In genomic region chr14:25466361-25466760, GRCm38 (mm10) we compare ENCODE assay signal across 9 mouse cellular contexts. TPM values are rescaled to one million over a fixed set of nuclear protein-coding genes. Genes with fewer than 3 reads are reported as not detected.
DNase-seq lines count a peak whose midpoint lies in the region; ATAC-seq and TF ChIP-seq lines count a peak whose summit lies in the region.
"Had no signal": no experiment of that assay in that cellular context is flagged by ENCODE, and none has a peak within 500 bp of the region (broad histone marks: within the 10 kb centered on the region; RNA-seq: fewer than 3 reads in every experiment).

No protein-coding gene starts in this region.

- H3K4me2 ChIP-seq in midbrain, embryonic 12.5 days (replicated peaks) = peak overlapping the region; percentile 96; the same call in 1 of the 2 replicates
- no peak overlapping the region for H3K4me2 ChIP-seq in midbrain, postnatal 0 days (ENCODE audit: low read depth, low read length, poor library complexity, severe bottlenecking)
- H3K4me2 ChIP-seq in stomach, embryonic 15.5 days = peak overlapping the region; percentile 17; the same call in 1 of the 2 replicates
- H3K4me2 ChIP-seq: forebrain, embryonic 15.5 days had no signal

- 75% methylated on average over 4 of the region's 4 CpGs for WGBS in midbrain, embryonic 12.5 days
- 54% methylated on average over 4 of the region's 4 CpGs for WGBS in midbrain, postnatal 0 days
- 42% methylated on average over 4 of the region's 4 CpGs for WGBS in stomach, embryonic 15.5 days

- no peak for ATAC-seq in midbrain, embryonic 12.5 days (ENCODE audit: low FRiP score, low read depth)
- no peak for ATAC-seq in midbrain, postnatal 0 days (ENCODE audit: low FRiP score)
- 0 out of 2 replicates have a peak, but pooled peaks have one; percentile 14 for ATAC-seq in stomach, embryonic 15.5 days (ENCODE audit: insufficient read depth, low FRiP score, low read depth)
- no peak for ATAC-seq in erythroblast, adult 5-6 weeks (replicated peaks; ENCODE audit: low FRiP score, poor library complexity, severe bottlenecking)
- ATAC-seq in monocyte, adult 5-6 weeks (replicated peaks; ENCODE audit: insufficient number of reproducible peaks, low FRiP score, low TSS enrichment, poor library complexity, severe bottlenecking) = no peak
- ATAC-seq: forebrain, embryonic 15.5 days had no signal

- H3K9me3 ChIP-seq in midbrain, embryonic 12.5 days = no peaks in the 10 kb centered on the region
- H3K9me3 ChIP-seq in midbrain, postnatal 0 days (ENCODE audit: low read length) = no peaks in the 10 kb centered on the region
- H3K9me3 ChIP-seq in stomach, embryonic 15.5 days = no peaks in the 10 kb centered on the region
- H3K9me3 ChIP-seq: forebrain, embryonic 15.5 days had no signal

- no peak for TF ChIP-seq CTCF in midbrain, postnatal 0 days (IDR thresholded peaks at IDR 0.05)

- H3K27ac ChIP-seq in midbrain, embryonic 12.5 days (replicated peaks) = 0 out of 2 replicates have a peak overlapping the region, but pooled peaks have one; percentile 17
- H3K27ac ChIP-seq in midbrain, postnatal 0 days (ENCODE audit: low read depth, low read length) = no peak overlapping the region
- peak overlapping the region; percentile 48; the same call in 1 of the 2 replicates for H3K27ac ChIP-seq in stomach, embryonic 15.5 days
- H3K27ac ChIP-seq: forebrain, embryonic 15.5 days had no signal

- H3K36me3 ChIP-seq in midbrain, embryonic 12.5 days = no peaks in the 10 kb centered on the region
- H3K36me3 ChIP-seq in midbrain, postnatal 0 days (ENCODE audit: insufficient read depth, low read length) = no peaks in the 10 kb centered on the region
- no peaks in the 10 kb centered on the region for H3K36me3 ChIP-seq in stomach, embryonic 15.5 days
- H3K36me3 ChIP-seq: forebrain, embryonic 15.5 days had no signal

- DNase-seq in cerebellum, adult 11-12 months = peak; percentile 48
- no peak for DNase-seq in cerebellum, postnatal 4 days (ENCODE audit: low spot score in 2 of 2)
- DNase-seq in midbrain, postnatal 0 days (ENCODE audit: low spot score) = no peak
- peak; percentile 82 for DNase-seq in kidney, postnatal 14 days

- H3K4me1 ChIP-seq in midbrain, embryonic 12.5 days = peaks cover 98% of the 10 kb centered on the region
- H3K4me1 ChIP-seq in midbrain, postnatal 0 days (ENCODE audit: insufficient read depth, low read length) = peaks cover 44% of the 10 kb centered on the region
- H3K4me1 ChIP-seq in stomach, embryonic 15.5 days = peaks cover 81% of the 10 kb centered on the region

- H3K27me3 ChIP-seq in midbrain, embryonic 12.5 days = no peaks in the 10 kb centered on the region
- no peaks in the 10 kb centered on the region for H3K27me3 ChIP-seq in midbrain, postnatal 0 days (ENCODE audit: insufficient read depth, low read length)
- no peaks in the 10 kb centered on the region for H3K27me3 ChIP-seq in stomach, embryonic 15.5 days (replicated peaks)
- H3K27me3 ChIP-seq: forebrain, embryonic 15.5 days had no signal

- H3K9ac ChIP-seq in midbrain, embryonic 12.5 days (replicated peaks) = no peak overlapping the region
- no peak overlapping the region for H3K9ac ChIP-seq in midbrain, postnatal 0 days (replicated peaks; ENCODE audit: low read length, poor library complexity, severe bottlenecking)
- no peak overlapping the region; the same call in 1 of the 2 replicates for H3K9ac ChIP-seq in stomach, embryonic 15.5 days
- H3K9ac ChIP-seq: forebrain, embryonic 15.5 days had no signal

- no peak overlapping the region for H3K4me3 ChIP-seq in midbrain, embryonic 12.5 days
- H3K4me3 ChIP-seq in midbrain, postnatal 0 days (ENCODE audit: low read depth, low read length) = no peak overlapping the region
- H3K4me3 ChIP-seq in stomach, embryonic 15.5 days (replicated peaks) = no peak overlapping the region
- H3K4me3 ChIP-seq: forebrain, embryonic 15.5 days had no signal

RNA-seq across cellular contexts. Expression of gene Zmiz1, which starts 7.4 kb away (rescaled TPM):
- 79.4 and 82.5 TPM in 2 replicates for polyA plus RNA-seq in midbrain, embryonic 12.5 days (2016; fragmentation: Nextera tagmentation; extraction: Ambion mirVana)
- 130 and 134 TPM in 2 replicates for total RNA-seq in midbrain, postnatal 0 days (2014; rRNA removed)
- 44.0 and 51.7 TPM in 2 replicates for polyA plus RNA-seq in midbrain, postnatal 0 days (2015; fragmentation: Nextera tagmentation; extraction: Ambion mirVana)
- 29.0 and 31.3 TPM in 2 replicates for polyA plus RNA-seq in stomach, embryonic 15.5 days (2015; fragmentation: Nextera tagmentation; extraction: Ambion mirVana)
- 20.6 and 25.3 TPM in 2 replicates for total RNA-seq in erythroblast, adult 5-6 weeks (2015; ENCODE audit: low replicate concordance)
- total RNA-seq in erythroblast, adult 5-6 weeks (2017; ENCODE audit: low replicate concordance) = 1.4 and 12.3 TPM in 2 replicates
- total RNA-seq in monocyte, adult 5-6 weeks (2017) = 18.2 to 63.6 TPM (median 22.9 TPM) in 3 replicates

Comparison
In these comparisons a context has a peak if more than half of its experiments do, and no peak if none do; other contexts are left out.
1. DNase-seq: peak in cerebellum, adult 11-12 months (single experiment) and kidney, postnatal 14 days (single experiment); none in cerebellum, postnatal 4 days (0 of 2) and midbrain, postnatal 0 days (single experiment).